Mouse (Mus musculus) stomach, postnatal 0 days (tissue): ENCODE measurements around the gene Lck.

ENCODE experiments used
- CTCF ChIP-seq: IDR thresholded peaks from 2 replicates; pipeline ENCODE4 v1.5.1; 2016; ENCODE audit warnings: antibody characterized with exemption, low read depth, mild to moderate bottlenecking, moderate library complexity
- EP300 ChIP-seq: optimal IDR thresholded peaks from 2 replicates; pipeline ENCODE3; 2016; ENCODE audit warnings: antibody characterized with exemption

GRCm38 (mm10) chr4:129513891-129514290, 59.5 kb downstream of the Lck start:
- TF ChIP-seq CTCF (no peak), EP300 (no peak)
